Mouse (Mus musculus): ENCODE measurements around the gene Ggt1.

- TF ChIP-seq CTCF (conservative IDR thresholded peaks at IDR 0.05; ENCODE audit: low read length): no peak
- TF ChIP-seq NANOG (IDR thresholded peaks at IDR 0.05; ENCODE audit: borderline replicate concordance, low read length): no peak
- TF ChIP-seq POU5F1 (IDR thresholded peaks at IDR 0.05; ENCODE audit: borderline replicate concordance, low read length): no peak
These were observed 65.6 kb downstream of the Ggt1 start for GRCm38 (mm10) chr10:75626991-75627390.
